Mouse (Mus musculus) stomach, embryonic 14.5 days (tissue): ENCODE measurements at regions not wholly inside any gene's neighbourhood (a gene's known extent, or its start where the extent isn't known, plus 50 kb on each side); places are given as distances from the start of the nearest gene placed in this dataset.

Source experiments
- ATAC-seq: fragments of 200-750 bp; cut with Nextera tagmentation; 2 replicates; pipeline ENCODE4 v1.8.0; 2017; ENCODE audit warnings: low read depth, moderate TSS enrichment; ENCODE audit not compliant: insufficient number of reproducible peaks, insufficient read depth, low FRiP score
- H3K27ac ChIP-seq: fragments of 300-500 bp; sonication (generic); 2 replicates; pipeline ENCODE4 v1.5.1; 2014; ENCODE audit warnings: mild to moderate bottlenecking, low read length, moderate library complexity, mixed read lengths
- H3K27me3 ChIP-seq: fragments of 300-500 bp; sonication (generic); 2 replicates; pipeline ENCODE4 v1.6.1; 2014; ENCODE audit warnings: low read length, control low read depth, mixed read lengths; ENCODE audit not compliant: control insufficient read depth, insufficient read depth
- H3K36me3 ChIP-seq: fragments of 300-500 bp; sonication (generic); 2 replicates; pipeline ENCODE4 v1.6.1; 2014; ENCODE audit warnings: mild to moderate bottlenecking, control low read depth, low read length, moderate library complexity, mixed read lengths; ENCODE audit not compliant: control insufficient read depth, insufficient read depth
- H3K4me1 ChIP-seq: fragments of 300-500 bp; sonication (generic); 2 replicates; pipeline ENCODE4 v1.6.1; 2014; ENCODE audit warnings: low read length, control low read depth, mixed read lengths; ENCODE audit not compliant: control insufficient read depth, insufficient read depth
- H3K4me2 ChIP-seq: fragments of 300-500 bp; sonication (generic); replicated peaks from 2 replicates; pipeline ENCODE4 v1.6.1; 2014; ENCODE audit warnings: low read depth, low read length, control low read depth
- H3K4me3 ChIP-seq: fragments of 300-500 bp; sonication (generic); 2 replicates; pipeline ENCODE4 v1.5.1; 2014; ENCODE audit warnings: low read depth, low read length, control low read depth
- H3K9ac ChIP-seq: fragments of 300-500 bp; sonication (generic); replicated peaks from 2 replicates; pipeline ENCODE4 v1.6.1; 2014; ENCODE audit warnings: low read depth, mild to moderate bottlenecking, control low read depth, low read length, moderate library complexity, mixed read lengths
- H3K9me3 ChIP-seq: fragments of 300-500 bp; sonication (generic); 2 replicates; pipeline ENCODE4 v1.6.1; 2016; ENCODE audit warnings: low read depth, low read length, control low read depth; ENCODE audit not compliant: control insufficient read depth
- WGBS: fragments of 180-500 bp; shearing (Covaris S2); extraction: QIAGEN DNeasy Blood & Tissue Kit; methylation state at CpG from one replicate; pipeline ENCODE4 v1.1.7; 2014; 5-methylcytosine and 5-hydroxymethylcytosine counted together

GRCm38 (mm10) chr1:136777263-136777980 is 152.7 kb downstream of the Zfp281 start:
- no peak overlapping the region for H3K4me3 ChIP-seq
- H3K9me3 ChIP-seq, result no peaks in the 10 kb centered on the region
- ATAC-seq, result no peak
- no peak overlapping the region for H3K9ac ChIP-seq
- no peaks in the 10 kb centered on the region for H3K36me3 ChIP-seq
- H3K4me1 ChIP-seq, result peaks cover 7% of the 10 kb centered on the region; the same call in 1 of the 2 replicates
- H3K27ac ChIP-seq, result no peak overlapping the region
- 55% methylated on average over 20 of the region's 20 CpGs for WGBS
- no peak overlapping the region for H3K4me2 ChIP-seq
- no peaks in the 10 kb centered on the region for H3K27me3 ChIP-seq

DNA sequence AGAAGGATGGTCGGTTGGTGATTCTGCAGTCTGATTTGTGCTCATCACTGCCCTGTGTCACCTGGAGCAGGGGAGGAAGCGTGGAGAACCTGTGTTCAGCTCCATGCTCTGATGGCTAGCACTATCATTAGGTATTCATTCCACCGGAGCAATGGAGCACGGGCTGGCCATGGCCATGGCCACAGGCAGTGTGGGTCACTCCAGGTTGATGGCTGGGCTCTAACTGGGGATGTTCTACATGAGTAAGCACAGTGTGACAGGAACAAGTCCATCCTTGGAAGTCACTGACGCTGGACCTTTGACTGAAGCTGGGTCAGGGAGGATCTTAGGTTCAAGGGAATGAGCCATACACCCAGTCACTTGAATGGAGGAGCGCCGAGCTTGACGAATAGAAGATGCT is 154.7 kb downstream of the Zfp281 start:
- H3K9me3 ChIP-seq, result no peaks in the 10 kb centered on the region
- WGBS, result 90% methylated on average over 8 of the region's 8 CpGs
- H3K27ac ChIP-seq, result no peak overlapping the region
- no peaks in the 10 kb centered on the region for H3K36me3 ChIP-seq
- no peak overlapping the region for H3K4me2 ChIP-seq
- no peak for ATAC-seq
- H3K4me1 ChIP-seq, result peaks cover 7% of the 10 kb centered on the region; the same call in 1 of the 2 replicates
- no peak overlapping the region for H3K4me3 ChIP-seq
- no peaks in the 10 kb centered on the region for H3K27me3 ChIP-seq
- no peak overlapping the region for H3K9ac ChIP-seq

DNA sequence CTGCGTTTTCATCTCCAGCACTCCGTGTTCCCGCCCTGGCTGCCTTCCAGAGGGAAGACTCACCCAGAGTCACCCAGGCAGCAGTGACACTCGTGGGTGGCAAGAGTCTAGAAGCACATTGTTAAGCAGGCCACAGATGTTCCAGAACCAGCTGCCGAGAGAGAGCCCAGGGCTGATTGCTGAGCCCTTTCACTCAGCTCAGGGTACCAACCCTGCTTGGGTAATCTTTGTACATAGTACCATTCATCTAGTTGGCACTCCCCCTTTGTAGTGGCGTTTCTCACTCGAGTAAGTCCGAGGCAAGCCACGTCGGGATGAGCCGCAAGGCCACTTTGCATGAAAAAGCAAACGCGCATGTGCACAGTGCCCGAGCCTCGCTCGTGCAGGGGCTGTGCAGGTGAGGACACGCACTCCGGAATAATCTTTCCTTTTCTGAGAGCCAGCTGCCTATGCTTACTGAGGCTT is 156.9 kb downstream of the Zfp281 start:
- 0 out of 2 replicates have a peak, but pooled peaks have one; percentile 28 for ATAC-seq
- Histone ChIP-seq H3K27me3 (no peaks in the 10 kb centered on the region), H3K9ac (no peak overlapping the region), H3K4me2 (peak overlapping the region; percentile 50), H3K27ac (peak overlapping the region; percentile 49; the same call in 1 of the 2 replicates), H3K4me1 (peaks cover 7% of the 10 kb centered on the region; the same call in 1 of the 2 replicates), H3K4me3 (peak overlapping the region; percentile 20), H3K9me3 (no peaks in the 10 kb centered on the region), H3K36me3 (no peaks in the 10 kb centered on the region)
- WGBS, result 23% methylated on average over 18 of the region's 18 CpGs

DNA sequence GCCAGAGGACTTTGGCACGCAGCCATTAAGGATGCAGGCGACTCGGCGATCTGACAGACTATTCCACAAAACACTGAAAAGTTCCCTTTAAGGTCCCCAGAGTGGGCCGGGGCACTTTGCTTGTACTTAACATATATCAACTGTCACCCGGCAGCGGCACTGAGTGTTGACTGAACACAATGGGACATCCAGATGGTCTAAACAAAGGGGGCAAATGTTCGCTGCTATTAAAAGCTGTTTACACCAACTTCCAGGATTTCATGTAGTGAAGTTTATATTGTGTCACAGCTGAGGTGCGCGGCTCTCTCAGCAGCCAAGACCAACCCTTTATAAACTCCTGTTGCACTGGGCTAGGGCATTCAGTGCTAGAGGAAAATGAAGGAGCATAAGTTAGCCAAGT is 157.6 kb downstream of the Zfp281 start:
- ATAC-seq, result peak; percentile 53; the same call in 1 of the 2 replicates
- Histone ChIP-seq H3K27ac (no peak overlapping the region), H3K36me3 (no peaks in the 10 kb centered on the region)

GRCm38 (mm10) chr1:136784178-136784577 is 159.5 kb downstream of the Zfp281 start:
- H3K27me3 ChIP-seq, result no peaks in the 10 kb centered on the region
- no peak overlapping the region for H3K27ac ChIP-seq
- no peak overlapping the region for H3K9ac ChIP-seq
- 33% methylated on average over 9 of the region's 9 CpGs for WGBS
- H3K36me3 ChIP-seq, result no peaks in the 10 kb centered on the region
- no peak for ATAC-seq
- no peak overlapping the region for H3K4me3 ChIP-seq
- H3K4me2 ChIP-seq, result no peak overlapping the region
- peaks cover 7% of the 10 kb centered on the region; the same call in 1 of the 2 replicates for H3K4me1 ChIP-seq
- no peaks in the 10 kb centered on the region for H3K9me3 ChIP-seq

More for the DNA sequence above, 157.6 kb downstream of the Zfp281 start:
- Histone ChIP-seq H3K9me3 (no peaks in the 10 kb centered on the region), H3K9ac (no peak overlapping the region), H3K4me1 (peaks cover 7% of the 10 kb centered on the region; the same call in 1 of the 2 replicates), H3K27me3 (no peaks in the 10 kb centered on the region), H3K4me3 (peak overlapping the region; percentile 20), H3K4me2 (peak overlapping the region; percentile 50)
- 6% methylated on average over 10 of the region's 10 CpGs for WGBS

GRCm38 (mm10) chr1:136788979-136789513 is 164.3 kb downstream of the Zfp281 start:
- Histone ChIP-seq H3K36me3 (no peaks in the 10 kb centered on the region), H3K9me3 (no peaks in the 10 kb centered on the region), H3K9ac (no peak overlapping the region), H3K4me3 (no peak overlapping the region), H3K27me3 (no peaks in the 10 kb centered on the region), H3K27ac (no peak overlapping the region), H3K4me2 (no peak overlapping the region), H3K4me1 (no peaks in the 10 kb centered on the region)
- ATAC-seq, result no peak
- WGBS, result 62% methylated on average over 30 of the region's 30 CpGs

- Histone ChIP-seq H3K27me3 (no peaks in the 10 kb centered on the region), H3K9me3 (no peaks in the 10 kb centered on the region)
Measured at GRCm38 (mm10) chr1:136791641-136792040, 166.9 kb downstream of the Zfp281 start.

More at GRCm38 (mm10) chr1:136791641-136792040, 166.9 kb downstream of the Zfp281 start:
- Histone ChIP-seq H3K4me2 (no peak overlapping the region), H3K36me3 (no peaks in the 10 kb centered on the region), H3K4me1 (no peaks in the 10 kb centered on the region), H3K9ac (no peak overlapping the region), H3K27ac (no peak overlapping the region), H3K4me3 (no peak overlapping the region)
- WGBS, result 89% methylated on average over 1 of the region's 1 CpGs
- ATAC-seq, result no peak
